Mouse (Mus musculus) bone marrow, adult 2 months (tissue): ENCODE results near the gene Kif22.

Source experiments
- CTCF ChIP-seq: fragments of 200-500 bp; IDR thresholded peaks from 2 replicates; pipeline ENCODE4 v1.5.1; 2011; ENCODE audit warnings: low read length, control low read depth; ENCODE audit not compliant: control insufficient read depth, insufficient read depth
- POLR2A ChIP-seq: fragments of 200-500 bp; IDR thresholded peaks from 2 replicates; pipeline ENCODE4 v1.6.1; 2011; ENCODE audit warnings: low read depth, mild to moderate bottlenecking, control low read depth, low read length, borderline replicate concordance; ENCODE audit not compliant: control insufficient read depth

DNA sequence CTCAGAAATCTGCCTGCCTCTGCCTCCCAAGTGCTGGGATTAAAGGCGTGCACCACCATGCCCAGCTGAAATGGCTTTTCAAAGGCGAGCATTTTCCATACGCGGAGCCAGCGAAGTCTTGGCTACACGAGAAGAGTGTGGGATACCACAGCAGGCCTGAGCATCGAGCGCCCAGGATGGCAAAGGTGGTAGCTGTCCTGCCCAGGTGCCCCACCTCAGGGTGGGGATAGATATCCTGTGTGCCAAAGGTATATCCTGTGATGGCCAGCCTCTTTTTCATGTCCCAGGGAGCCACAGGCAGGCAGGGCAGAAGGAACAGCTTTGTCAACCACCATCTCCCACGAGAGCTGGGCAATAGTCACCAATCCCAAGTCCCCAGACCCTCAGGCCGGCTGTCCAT lies 29.4 kb downstream of the Kif22 start:
- TF ChIP-seq CTCF, result no peak
- TF ChIP-seq POLR2A, result no peak
